Mouse (Mus musculus): ENCODE measurements around the gene Zfp143. TPM values are rescaled to one million over a fixed set of nuclear protein-coding genes. Genes with fewer than 3 reads are reported as not detected.
"Not testable (repeated sequence)": the region's sequence is repeated elsewhere in the genome, so short reads cannot be mapped to it uniquely, and the experiment has no call there.

The Zfp143 gene
- total RNA-seq, 1 experiment from 2014 or later: 33.7 TPM

GRCm38 (mm10) chr7:110087914-110088313, 26.9 kb downstream of the Zfp143 start:
- no peak for ATAC-seq (replicated peaks; ENCODE audit: low read depth, poor library complexity, severe bottlenecking)

DNA sequence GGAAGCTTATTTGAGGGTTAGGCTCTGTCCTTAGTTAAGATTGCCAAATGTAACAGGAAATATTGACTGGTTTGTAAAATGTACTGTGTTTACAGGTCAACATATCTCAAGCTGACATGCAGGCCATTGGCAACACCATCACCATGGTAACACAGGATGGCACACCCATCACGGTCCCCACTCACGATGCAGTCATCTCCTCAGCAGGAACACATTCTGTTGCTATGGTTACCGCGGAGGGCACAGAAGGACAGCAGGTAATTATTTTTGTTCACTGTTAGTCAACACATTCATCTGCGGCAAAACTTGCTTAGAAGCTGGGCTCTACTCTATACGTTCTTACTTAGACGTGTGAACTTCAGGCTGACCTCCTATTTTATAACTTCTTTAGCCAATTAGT, 30.7 kb downstream of the Zfp143 start:
- no peak for ATAC-seq (replicated peaks; ENCODE audit: low read depth, poor library complexity, severe bottlenecking)

GRCm38 (mm10) chr7:110096332-110096731, 35.3 kb downstream of the Zfp143 start:
- ATAC-seq (replicated peaks; ENCODE audit: low read depth, poor library complexity, severe bottlenecking): peak; percentile 29; the same call in 1 of the 2 replicates

DNA sequence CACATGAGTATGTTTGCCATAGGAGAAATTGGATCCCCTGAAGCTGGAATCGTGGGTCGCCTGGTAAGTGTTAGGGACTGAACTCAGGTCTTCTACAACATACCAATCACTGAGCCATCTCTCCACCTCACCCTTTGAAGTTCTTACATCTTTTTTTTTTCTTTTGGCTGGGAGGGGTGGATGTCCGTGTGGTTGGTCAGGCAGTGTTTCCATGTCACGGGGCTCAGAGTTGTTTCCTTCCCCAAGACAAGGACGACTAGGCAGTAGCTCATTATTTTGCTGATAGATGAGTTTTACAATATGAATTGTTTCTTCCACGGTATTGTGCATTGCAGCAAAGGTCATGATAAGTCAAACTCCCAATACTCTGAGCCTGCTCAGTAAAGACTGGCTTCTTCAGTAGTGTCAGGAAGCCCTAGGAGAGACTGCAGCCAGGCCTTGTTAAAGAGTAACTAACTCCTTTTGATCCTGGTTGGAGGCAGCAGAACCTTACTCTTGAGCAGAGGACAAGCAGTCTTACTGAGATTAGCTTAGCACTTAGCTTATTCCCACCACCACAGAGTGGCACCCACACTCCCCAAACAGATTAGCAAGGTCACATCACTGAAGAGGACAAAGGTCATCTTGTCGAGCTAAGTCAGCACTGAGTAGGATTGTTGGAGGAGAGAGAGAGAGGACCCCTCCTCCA, 36.2 kb downstream of the Zfp143 start:
- ATAC-seq (replicated peaks; ENCODE audit: low read depth, poor library complexity, severe bottlenecking): no peak

- ATAC-seq (replicated peaks; ENCODE audit: low read depth, poor library complexity, severe bottlenecking): no peak
Observed at GRCm38 (mm10) chr7:110100854-110101253, 39.8 kb downstream of the Zfp143 start.

DNA sequence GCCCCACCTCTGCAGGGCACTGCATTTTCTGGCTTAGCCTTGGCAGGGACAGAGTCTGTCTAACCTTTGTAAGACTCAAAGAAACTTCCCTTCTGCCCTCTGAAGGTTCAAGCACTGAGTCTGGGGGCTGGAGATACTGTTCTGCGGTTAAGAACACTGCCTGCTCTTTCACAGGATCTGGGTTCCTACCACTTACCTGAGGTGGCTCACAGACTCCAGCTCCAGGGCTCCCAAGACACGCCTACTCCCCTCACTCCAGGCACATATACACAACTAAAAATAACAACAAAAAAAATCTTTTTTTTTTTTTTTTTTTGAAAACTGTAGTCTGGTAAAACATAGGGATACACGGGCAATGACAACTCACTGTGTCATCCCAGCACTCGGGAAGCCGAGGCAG, 40.2 kb downstream of the Zfp143 start:
- ATAC-seq (replicated peaks; ENCODE audit: low read depth, poor library complexity, severe bottlenecking): no peak

DNA sequence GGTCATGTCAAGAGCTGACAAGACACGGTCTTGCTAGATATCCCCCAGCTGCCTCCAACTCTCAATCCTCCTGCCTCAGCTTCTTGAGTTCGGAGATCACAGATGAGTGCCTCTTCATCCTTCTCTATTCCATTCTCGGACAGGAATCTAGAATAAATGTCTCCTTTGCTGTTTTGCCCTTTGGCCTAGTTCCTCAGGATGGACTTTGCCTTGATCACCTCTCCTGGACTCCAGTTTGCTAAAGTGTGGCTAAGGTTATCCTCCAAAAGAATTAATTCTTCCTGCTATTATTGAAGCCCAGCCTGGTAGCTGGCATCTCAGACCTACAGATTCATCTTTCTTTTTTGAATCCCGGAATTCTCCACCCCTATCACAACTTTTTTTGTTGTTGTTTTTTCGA, 44.0 kb downstream of the Zfp143 start:
- ATAC-seq (replicated peaks; ENCODE audit: low read depth, poor library complexity, severe bottlenecking): no peak

- no peak for ATAC-seq (replicated peaks; ENCODE audit: low read depth, poor library complexity, severe bottlenecking)
Observed at GRCm38 (mm10) chr7:110106633-110107032, 45.6 kb downstream of the Zfp143 start.

DNA sequence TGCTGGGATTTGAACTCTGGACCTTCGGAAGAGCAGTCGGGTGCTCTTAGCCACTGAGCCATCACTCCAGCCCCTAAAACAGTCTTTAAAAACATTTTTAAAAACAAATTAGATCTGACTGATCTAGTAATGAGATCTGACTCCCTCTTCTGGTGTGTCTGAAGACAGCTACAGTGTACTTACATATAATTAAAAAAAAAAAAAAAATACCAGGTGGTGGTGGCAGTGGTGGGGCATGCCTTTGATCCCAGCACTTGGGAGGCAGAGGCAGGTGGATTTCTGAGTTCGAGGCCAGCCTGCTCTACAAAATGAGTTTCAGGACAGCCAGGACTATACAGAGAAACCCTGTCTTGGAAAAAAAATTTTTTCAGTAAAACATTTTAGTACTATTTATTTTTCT, 47.5 kb downstream of the Zfp143 start:
- ATAC-seq (replicated peaks; ENCODE audit: low read depth, poor library complexity, severe bottlenecking): not testable (repeated sequence)

DNA sequence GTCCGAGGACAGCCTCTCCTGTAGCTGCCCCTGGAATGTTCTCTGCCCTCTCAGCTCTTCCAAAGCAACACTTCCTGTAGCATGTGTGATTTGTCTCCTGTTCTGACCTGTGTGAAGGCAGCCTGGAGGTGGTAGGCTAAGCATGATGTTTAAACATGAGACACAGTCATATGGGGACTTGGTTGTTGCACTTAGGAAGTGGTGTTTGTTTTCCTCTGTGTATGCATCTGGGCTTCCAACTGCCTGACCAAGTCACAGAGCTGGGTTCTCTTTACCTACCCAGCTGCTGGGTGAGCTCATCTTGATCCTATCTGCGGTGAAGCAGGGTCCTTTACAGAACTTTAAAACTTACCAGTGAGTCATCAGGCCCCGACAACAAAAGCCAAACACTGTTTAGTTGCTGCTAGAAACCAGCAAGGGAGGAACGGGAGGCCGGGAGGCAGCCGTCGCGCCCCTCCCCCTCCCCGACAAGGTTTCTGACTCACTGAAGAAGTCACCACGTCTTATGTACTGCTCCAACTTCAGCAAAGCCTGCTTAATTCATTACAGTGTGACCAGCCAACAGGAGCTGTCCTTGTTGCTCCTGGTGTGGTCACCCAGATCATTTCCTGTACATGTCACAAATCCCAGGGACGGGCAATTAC, 48.1 kb downstream of the Zfp143 start:
- ATAC-seq (replicated peaks; ENCODE audit: low read depth, poor library complexity, severe bottlenecking): peak; percentile 67

DNA sequence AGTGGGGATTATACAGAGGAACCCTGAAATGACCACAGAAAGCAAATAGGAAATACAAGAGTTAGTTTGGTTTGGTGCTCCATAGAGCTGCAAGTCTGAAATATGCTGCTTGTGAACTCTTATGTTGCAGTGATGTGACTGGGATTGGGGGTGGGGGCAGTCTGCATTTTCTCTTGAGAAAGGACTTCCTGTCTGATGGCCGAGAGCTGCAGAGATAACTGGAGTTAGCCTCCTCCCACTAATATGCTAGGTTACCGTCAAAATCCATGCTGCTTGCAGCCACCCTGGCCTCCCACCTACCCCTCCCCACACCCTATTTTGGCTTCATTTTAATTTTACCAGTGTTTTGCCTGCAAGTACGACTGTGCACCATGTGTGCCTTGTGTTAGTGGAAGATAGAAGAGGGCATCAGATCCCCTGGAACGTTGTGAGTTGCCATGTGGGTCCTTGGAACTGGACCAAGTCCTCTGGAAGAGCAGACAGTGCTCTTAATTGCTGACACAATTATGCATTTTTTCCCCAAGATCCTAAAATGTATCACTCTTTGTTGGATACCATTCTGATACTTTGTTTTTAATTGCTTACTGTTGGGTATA, 49.1 kb downstream of the Zfp143 start:
- ATAC-seq (replicated peaks; ENCODE audit: low read depth, poor library complexity, severe bottlenecking): peak; percentile 43; the same call in 1 of the 2 replicates

GRCm38 (mm10) chr7:110114699-110115098, 53.7 kb downstream of the Zfp143 start:
- ATAC-seq (replicated peaks; ENCODE audit: low read depth, poor library complexity, severe bottlenecking): peak; percentile 56; the same call in 1 of the 2 replicates

DNA sequence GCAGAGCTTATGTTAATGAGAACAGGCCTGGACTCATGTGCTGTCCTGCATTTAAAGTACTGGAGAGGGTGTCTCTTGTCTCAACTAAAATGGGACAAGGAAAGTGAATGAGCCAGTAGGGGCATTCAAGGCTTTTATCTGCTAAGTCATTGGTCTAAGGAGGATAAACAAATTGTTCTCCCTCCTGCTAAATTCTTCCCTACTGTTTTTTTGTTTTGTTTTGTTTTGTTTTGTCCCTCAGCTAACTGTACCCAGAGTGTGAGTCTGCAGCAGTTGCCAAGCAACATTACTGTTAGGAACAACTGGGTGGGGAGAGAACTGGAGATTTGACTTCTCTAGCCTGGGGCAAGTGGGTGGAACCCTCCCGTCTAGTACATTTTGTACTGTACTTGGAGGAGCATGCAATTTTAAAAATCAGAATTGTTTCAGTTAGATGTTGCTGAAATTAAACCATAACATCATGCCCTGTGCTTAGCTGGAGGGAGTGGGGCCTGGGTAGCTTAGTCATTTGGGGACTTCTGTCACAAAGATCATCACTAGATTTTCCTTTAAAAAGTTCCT, 55.8 kb downstream of the Zfp143 start:
- no peak for ATAC-seq (replicated peaks; ENCODE audit: low read depth, poor library complexity, severe bottlenecking)

DNA sequence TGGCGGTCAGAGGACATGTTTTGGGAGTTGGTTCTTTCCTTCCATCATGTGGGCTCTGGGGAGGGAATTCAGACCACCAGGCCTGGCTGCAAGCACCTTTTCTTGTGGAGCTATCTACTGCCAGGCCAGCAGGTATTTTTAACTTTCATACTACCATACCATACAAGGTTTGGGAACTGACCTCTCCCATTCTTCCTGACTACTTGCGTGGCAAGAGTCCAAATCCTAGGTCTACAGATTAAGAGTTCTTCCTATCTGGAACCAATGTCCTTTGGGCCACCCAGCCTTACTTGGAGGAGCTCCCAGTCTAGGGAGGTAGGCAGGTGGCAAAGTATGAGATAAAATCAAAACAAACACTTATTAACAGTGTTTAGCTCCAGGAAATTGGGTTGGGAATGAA, 57.4 kb downstream of the Zfp143 start:
- no peak for ATAC-seq (replicated peaks; ENCODE audit: low read depth, poor library complexity, severe bottlenecking)

DNA sequence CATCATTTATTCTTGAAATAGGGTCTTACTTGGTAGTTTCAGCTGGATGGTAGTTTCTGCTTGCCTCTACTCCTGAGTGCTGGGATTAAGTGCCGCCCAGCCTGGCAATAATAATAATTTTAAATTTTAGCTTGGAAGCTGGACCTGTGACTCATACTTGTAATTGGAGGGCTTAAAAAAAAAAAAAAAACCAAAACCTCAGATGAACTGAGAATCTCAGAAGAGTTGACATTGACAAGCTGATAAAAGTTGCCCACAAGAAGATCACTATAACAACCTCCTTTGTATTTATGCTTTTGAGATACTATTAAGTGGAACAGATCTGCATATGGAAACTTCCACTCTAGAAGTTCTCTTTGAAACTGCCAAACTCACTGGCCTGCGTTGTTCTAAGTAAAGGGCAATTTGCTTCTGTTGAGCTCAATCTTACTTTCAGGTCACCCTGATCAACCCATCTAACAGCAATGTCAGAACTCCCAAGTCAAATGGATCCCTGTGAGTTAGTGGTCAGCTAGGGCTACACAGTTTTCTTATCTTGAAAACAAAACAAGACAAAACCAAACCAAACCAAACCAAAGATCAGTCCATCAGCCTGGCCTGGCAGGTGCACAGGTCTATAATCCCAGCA, 59.3 kb downstream of the Zfp143 start:
- ATAC-seq (replicated peaks; ENCODE audit: low read depth, poor library complexity, severe bottlenecking): no peak

DNA sequence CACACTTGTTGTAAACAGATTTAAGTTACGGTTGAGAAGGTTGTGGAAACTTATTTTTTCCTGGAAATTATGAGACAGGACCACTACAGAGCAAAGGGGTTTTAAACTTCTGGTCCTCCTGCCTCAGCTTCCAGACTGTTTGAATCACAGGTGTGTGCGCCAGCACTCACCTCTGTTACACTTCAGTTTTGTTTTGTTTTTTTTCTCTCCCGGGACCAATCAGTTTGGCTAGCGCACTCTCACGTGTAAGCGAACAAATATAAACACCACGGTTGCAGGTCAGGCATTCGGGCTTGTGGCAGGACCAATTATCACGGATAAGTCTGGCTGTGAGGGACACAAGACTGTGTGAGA, 60.1 kb downstream of the Zfp143 start:
- ATAC-seq (replicated peaks; ENCODE audit: low read depth, poor library complexity, severe bottlenecking): no peak

DNA sequence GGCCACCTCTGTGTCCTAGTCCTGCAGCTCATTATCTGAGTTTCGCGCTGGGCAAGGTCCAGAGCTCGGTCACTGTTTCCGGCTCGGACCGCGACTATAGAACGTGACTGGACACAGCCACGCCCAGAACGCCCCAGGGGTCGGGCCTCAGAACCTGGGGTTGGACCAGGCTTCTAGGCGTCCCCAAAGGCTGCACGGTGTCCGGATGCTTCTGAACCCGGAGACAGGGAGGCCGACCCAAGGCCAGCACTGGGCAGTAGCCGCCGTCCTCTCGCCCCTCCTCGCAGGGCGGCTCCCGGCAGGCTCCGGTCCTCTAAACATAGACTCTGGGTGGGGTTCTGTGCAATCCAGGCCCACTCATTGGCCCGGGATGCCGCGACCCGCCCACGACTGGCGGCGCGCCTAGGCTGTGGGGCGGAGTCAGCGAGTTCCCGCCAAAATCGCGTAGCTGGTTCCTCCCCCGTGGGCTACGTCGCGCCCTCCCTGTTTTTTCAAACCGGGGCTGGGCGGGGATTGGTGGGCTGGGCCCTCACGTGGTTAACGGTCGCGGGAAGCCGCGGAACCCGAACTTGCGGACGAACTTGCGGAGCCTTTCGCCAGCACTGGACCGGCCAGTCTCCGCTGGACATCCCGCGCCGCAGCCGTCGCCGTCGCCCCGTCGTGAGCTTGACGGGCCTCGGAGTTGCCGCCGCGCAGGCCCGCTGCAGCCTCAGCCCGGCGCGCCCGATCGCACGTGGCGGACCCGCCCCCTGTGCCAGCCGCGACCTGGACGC, 60.7 kb downstream of the Zfp143 start, which contains the start of gene Wee1:
Wee1 (plus strand) TSS at position 531 of the 773 bp plus-strand sequence.
- peak; percentile 87 for ATAC-seq (replicated peaks; ENCODE audit: low read depth, poor library complexity, severe bottlenecking)

GRCm38 (mm10) chr7:110122289-110122564, 61.2 kb downstream of the Zfp143 start:
- ATAC-seq (replicated peaks; ENCODE audit: low read depth, poor library complexity, severe bottlenecking): 0 out of 2 replicates have a peak, but pooled peaks have one; percentile 1

- peak; percentile 17 for ATAC-seq (replicated peaks; ENCODE audit: low read depth, poor library complexity, severe bottlenecking)
Observed at GRCm38 (mm10) chr7:110122565-110123422, 61.8 kb downstream of the Zfp143 start.

Measured in common myeloid progenitor, adult 5-6 weeks (primary cell).